Mouse (Mus musculus): ENCODE measurements around the gene Arhgap18.

- TF ChIP-seq POLR2A (IDR thresholded peaks at IDR 0.05; ENCODE audit: insufficient read depth, low read depth, low read length), result no peak
- TF ChIP-seq CTCF (IDR thresholded peaks at IDR 0.05; ENCODE audit: insufficient read depth, low read depth, low read length), result no peak
Measured at GRCm38 (mm10) chr10:26710458-26711011, 42.7 kb upstream of the Arhgap18 start.

Measured in olfactory bulb, adult 2 months (tissue).